Mouse (Mus musculus): Measurements from ENCODE around the gene Orc3. TPM values are rescaled to one million over a fixed set of nuclear protein-coding genes. Genes with fewer than 3 reads are reported as not detected.
"Not testable (repeated sequence)": the region's sequence is repeated elsewhere in the genome, so short reads cannot be mapped to it uniquely, and the experiment has no call there.

Orc3 gene
- polyA plus RNA-seq, 1 experiment from 2014 or later: 99.1 TPM

DNA sequence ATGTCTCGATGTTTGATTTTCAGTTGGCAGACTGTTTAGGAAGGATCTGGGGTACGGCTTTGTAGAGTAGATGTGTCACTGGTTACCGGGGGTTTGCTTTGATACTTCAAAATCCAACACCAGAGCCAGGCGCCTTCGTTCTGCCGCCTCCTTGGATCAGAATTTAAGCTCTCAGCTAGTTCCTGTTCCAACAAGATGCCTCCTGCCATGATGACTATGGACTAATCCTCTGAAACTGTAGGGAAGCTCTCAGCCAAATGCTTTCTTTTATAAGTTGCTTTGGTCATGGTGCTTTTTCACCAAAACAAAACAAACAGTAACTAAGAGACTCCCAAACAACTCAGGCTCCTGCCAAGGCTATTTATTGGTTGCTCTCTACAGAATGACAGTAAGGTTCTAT, 11.6 kb downstream of the Orc3 start:
- H3K9ac ChIP-seq (replicated peaks; ENCODE audit: low read depth, low read length): no peak overlapping the region
- H3K4me3 ChIP-seq (replicated peaks; ENCODE audit: low read length): no peak overlapping the region
- no peaks in the 10 kb centered on the region for H3K4me1 ChIP-seq (replicated peaks; ENCODE audit: control insufficient read depth, insufficient read depth, low read length)
- 92% methylated on average over 6 of the region's 6 CpGs for WGBS
- no peak overlapping the region for H3K27ac ChIP-seq (ENCODE audit: low read length)
- no peaks in the 10 kb centered on the region for H3K27me3 ChIP-seq (replicated peaks; ENCODE audit: control insufficient read depth, insufficient read depth, low read length)
- no peak overlapping the region for H3K4me2 ChIP-seq (ENCODE audit: low read length)
- ATAC-seq: no peak
- peaks cover 31% of the 10 kb centered on the region for H3K36me3 ChIP-seq (ENCODE audit: control insufficient read depth, insufficient read depth)
- H3K9me3 ChIP-seq (ENCODE audit: control insufficient read depth, low read length): no peaks in the 10 kb centered on the region

GRCm38 (mm10) chr4:34584871-34585607, 29.7 kb downstream of the Orc3 start:
- 86% methylated on average over 7 of the region's 7 CpGs for WGBS
- peaks cover 7% of the 10 kb centered on the region for H3K36me3 ChIP-seq (ENCODE audit: control insufficient read depth, insufficient read depth)
- H3K27ac ChIP-seq (ENCODE audit: low read length): no peak overlapping the region
- H3K4me2 ChIP-seq (ENCODE audit: low read length): no peak overlapping the region
- H3K27me3 ChIP-seq (replicated peaks; ENCODE audit: control insufficient read depth, insufficient read depth, low read length): no peaks in the 10 kb centered on the region
- ATAC-seq: no peak
- no peak overlapping the region for H3K4me3 ChIP-seq (replicated peaks; ENCODE audit: low read length)
- no peaks in the 10 kb centered on the region for H3K9me3 ChIP-seq (ENCODE audit: control insufficient read depth, low read length)
- H3K4me1 ChIP-seq (replicated peaks; ENCODE audit: control insufficient read depth, insufficient read depth, low read length): no peaks in the 10 kb centered on the region
- H3K9ac ChIP-seq (replicated peaks; ENCODE audit: low read depth, low read length): no peak overlapping the region

- Histone ChIP-seq H3K27me3 (replicated peaks; ENCODE audit: control insufficient read depth, insufficient read depth, low read length) (no peaks in the 10 kb centered on the region), H3K4me2 (ENCODE audit: low read length) (no peak overlapping the region), H3K9me3 (ENCODE audit: control insufficient read depth, low read length) (no peaks in the 10 kb centered on the region), H3K4me1 (replicated peaks; ENCODE audit: control insufficient read depth, insufficient read depth, low read length) (no peaks in the 10 kb centered on the region), H3K4me3 (replicated peaks; ENCODE audit: low read length) (no peak overlapping the region), H3K9ac (replicated peaks; ENCODE audit: low read depth, low read length) (no peak overlapping the region), H3K27ac (ENCODE audit: low read length) (no peak overlapping the region), H3K36me3 (ENCODE audit: control insufficient read depth, insufficient read depth) (peaks cover 7% of the 10 kb centered on the region; the same call in 1 of the 2 replicates)
- no peak for ATAC-seq
- 97% methylated on average over 3 of the region's 3 CpGs for WGBS
Measured at GRCm38 (mm10) chr4:34583427-34583826, 31.3 kb downstream of the Orc3 start.

DNA sequence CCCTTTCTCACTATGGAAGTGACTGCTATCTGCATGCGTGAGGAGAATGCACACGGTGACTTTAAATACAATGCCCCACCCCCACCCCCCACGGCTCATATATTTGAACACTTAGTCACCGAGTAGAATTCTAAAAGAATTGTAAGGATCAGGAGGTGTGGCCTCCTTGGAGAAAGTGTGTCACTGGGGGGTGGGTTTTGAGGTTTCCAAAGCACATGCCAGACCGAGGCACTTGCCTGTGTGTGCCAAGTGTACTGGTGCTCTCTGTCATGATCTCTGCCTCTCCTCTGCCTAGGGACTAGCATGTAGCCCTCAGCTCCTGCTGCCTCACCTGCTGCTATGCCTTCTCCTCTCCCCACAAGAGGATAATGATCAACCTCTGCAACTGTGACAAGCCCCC, 32.3 kb downstream of the Orc3 start:
- Histone ChIP-seq H3K36me3 (ENCODE audit: control insufficient read depth, insufficient read depth) (peaks cover 7% of the 10 kb centered on the region; the same call in 1 of the 2 replicates), H3K4me2 (ENCODE audit: low read length) (no peak overlapping the region), H3K4me1 (replicated peaks; ENCODE audit: control insufficient read depth, insufficient read depth, low read length) (no peaks in the 10 kb centered on the region), H3K9me3 (ENCODE audit: control insufficient read depth, low read length) (no peaks in the 10 kb centered on the region), H3K27me3 (replicated peaks; ENCODE audit: control insufficient read depth, insufficient read depth, low read length) (no peaks in the 10 kb centered on the region), H3K4me3 (replicated peaks; ENCODE audit: low read length) (no peak overlapping the region), H3K9ac (replicated peaks; ENCODE audit: low read depth, low read length) (no peak overlapping the region), H3K27ac (ENCODE audit: low read length) (no peak overlapping the region)
- 58% methylated on average over 5 of the region's 5 CpGs for WGBS
- no peak for ATAC-seq

DNA sequence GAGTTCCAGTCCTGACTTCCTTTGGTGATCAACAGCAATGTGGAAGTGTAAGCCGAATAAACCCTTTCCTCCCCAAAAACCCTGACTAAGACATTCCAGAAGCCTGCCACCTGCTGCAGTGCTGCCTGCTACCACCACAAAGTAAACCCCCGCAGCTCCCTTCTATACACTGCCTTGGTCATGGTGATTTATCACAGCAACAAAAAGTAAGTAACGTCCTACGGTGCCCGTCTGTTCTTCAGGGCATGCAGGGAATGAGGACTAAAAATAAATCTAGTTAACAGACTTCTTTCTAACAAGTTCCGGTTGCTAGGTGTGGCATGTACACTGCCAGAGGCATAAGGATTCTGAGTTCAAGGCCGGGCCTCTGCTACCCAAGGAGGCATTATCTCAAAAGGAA, 32.8 kb downstream of the Orc3 start:
- ATAC-seq: no peak
- no peak overlapping the region for H3K27ac ChIP-seq (ENCODE audit: low read length)
- H3K4me1 ChIP-seq (replicated peaks; ENCODE audit: control insufficient read depth, insufficient read depth, low read length): no peaks in the 10 kb centered on the region
- peaks cover 11% of the 10 kb centered on the region for H3K36me3 ChIP-seq (ENCODE audit: control insufficient read depth, insufficient read depth)
- WGBS: 80% methylated on average over 7 of the region's 7 CpGs
- H3K4me3 ChIP-seq (replicated peaks; ENCODE audit: low read length): no peak overlapping the region
- H3K9me3 ChIP-seq (ENCODE audit: control insufficient read depth, low read length): no peaks in the 10 kb centered on the region
- H3K4me2 ChIP-seq (ENCODE audit: low read length): no peak overlapping the region
- H3K9ac ChIP-seq (replicated peaks; ENCODE audit: low read depth, low read length): no peak overlapping the region
- no peaks in the 10 kb centered on the region for H3K27me3 ChIP-seq (replicated peaks; ENCODE audit: control insufficient read depth, insufficient read depth, low read length)

DNA sequence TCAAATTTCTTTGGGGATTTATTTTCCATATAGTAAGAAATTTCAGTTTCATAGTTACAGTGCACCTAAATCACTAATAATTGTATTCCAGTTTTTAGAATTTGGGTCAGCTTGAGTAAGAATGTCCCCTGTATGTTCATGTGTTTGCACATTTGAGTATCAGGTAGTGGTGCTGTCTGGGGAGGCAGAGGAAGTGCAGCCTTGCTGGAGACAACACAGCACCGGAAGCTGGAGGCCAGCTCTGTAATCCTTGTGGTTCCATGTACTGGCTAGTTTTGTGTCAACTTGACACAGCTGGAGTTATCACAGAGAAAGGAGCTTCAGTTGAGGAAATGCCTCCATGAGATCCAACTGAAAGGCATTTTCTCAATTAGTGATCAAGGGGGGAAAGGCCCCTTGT, 33.3 kb downstream of the Orc3 start:
- ATAC-seq; H3K4me3 ChIP-seq (replicated peaks; ENCODE audit: low read length); H3K9me3 ChIP-seq (ENCODE audit: control insufficient read depth, low read length): not testable (repeated sequence)

GRCm38 (mm10) chr4:34579215-34579614, 35.5 kb downstream of the Orc3 start:
- H3K36me3 ChIP-seq (ENCODE audit: control insufficient read depth, insufficient read depth): peaks cover 21% of the 10 kb centered on the region

More for the DNA sequence above, 33.3 kb downstream of the Orc3 start:
- not testable (repeated sequence) for H3K4me1 ChIP-seq (replicated peaks; ENCODE audit: control insufficient read depth, insufficient read depth, low read length); H3K27ac ChIP-seq (ENCODE audit: low read length); H3K4me2 ChIP-seq (ENCODE audit: low read length); H3K27me3 ChIP-seq (replicated peaks; ENCODE audit: control insufficient read depth, insufficient read depth, low read length); H3K9ac ChIP-seq (replicated peaks; ENCODE audit: low read depth, low read length)
- peaks cover 11% of the 10 kb centered on the region for H3K36me3 ChIP-seq (ENCODE audit: control insufficient read depth, insufficient read depth)
- 90% methylated on average over 1 of the region's 1 CpGs for WGBS

GRCm38 (mm10) chr4:34577028-34577427, 37.7 kb downstream of the Orc3 start:
- 97% methylated on average over 2 of the region's 2 CpGs for WGBS
- Histone ChIP-seq H3K4me1 (replicated peaks; ENCODE audit: control insufficient read depth, insufficient read depth, low read length) (no peaks in the 10 kb centered on the region), H3K4me3 (replicated peaks; ENCODE audit: low read length) (no peak overlapping the region), H3K36me3 (ENCODE audit: control insufficient read depth, insufficient read depth) (peaks cover 25% of the 10 kb centered on the region), H3K27ac (ENCODE audit: low read length) (no peak overlapping the region), H3K9me3 (ENCODE audit: control insufficient read depth, low read length) (no peaks in the 10 kb centered on the region), H3K27me3 (replicated peaks; ENCODE audit: control insufficient read depth, insufficient read depth, low read length) (no peaks in the 10 kb centered on the region), H3K9ac (replicated peaks; ENCODE audit: low read depth, low read length) (no peak overlapping the region), H3K4me2 (ENCODE audit: low read length) (no peak overlapping the region)
- peak; percentile 47; the same call in 1 of the 2 replicates for ATAC-seq

More at GRCm38 (mm10) chr4:34579215-34579614, 35.5 kb downstream of the Orc3 start:
- Histone ChIP-seq H3K27ac (ENCODE audit: low read length) (no peak overlapping the region), H3K9ac (replicated peaks; ENCODE audit: low read depth, low read length) (no peak overlapping the region), H3K27me3 (replicated peaks; ENCODE audit: control insufficient read depth, insufficient read depth, low read length) (no peaks in the 10 kb centered on the region), H3K4me3 (replicated peaks; ENCODE audit: low read length) (no peak overlapping the region), H3K4me2 (ENCODE audit: low read length) (no peak overlapping the region), H3K4me1 (replicated peaks; ENCODE audit: control insufficient read depth, insufficient read depth, low read length) (no peaks in the 10 kb centered on the region), H3K9me3 (ENCODE audit: control insufficient read depth, low read length) (no peaks in the 10 kb centered on the region)
- ATAC-seq: no peak
- 88% methylated on average over 1 of the region's 1 CpGs for WGBS

GRCm38 (mm10) chr4:34572876-34573275, 41.9 kb downstream of the Orc3 start:
- no peak for ATAC-seq
- Histone ChIP-seq H3K9ac (replicated peaks; ENCODE audit: low read depth, low read length) (no peak overlapping the region), H3K4me2 (ENCODE audit: low read length) (no peak overlapping the region), H3K9me3 (ENCODE audit: control insufficient read depth, low read length) (no peaks in the 10 kb centered on the region), H3K27me3 (replicated peaks; ENCODE audit: control insufficient read depth, insufficient read depth, low read length) (no peaks in the 10 kb centered on the region), H3K4me3 (replicated peaks; ENCODE audit: low read length) (no peak overlapping the region), H3K4me1 (replicated peaks; ENCODE audit: control insufficient read depth, insufficient read depth, low read length) (no peaks in the 10 kb centered on the region), H3K27ac (ENCODE audit: low read length) (no peak overlapping the region), H3K36me3 (ENCODE audit: control insufficient read depth, insufficient read depth) (peaks cover 35% of the 10 kb centered on the region)
- 89% methylated on average over 2 of the region's 2 CpGs for WGBS
